Mouse (Mus musculus) stomach, postnatal 0 days (tissue): Measurements from ENCODE around the gene Neurod2. TPM values are rescaled to one million over a fixed set of nuclear protein-coding genes. Genes with fewer than 3 reads are reported as not detected.
A peak's percentile ranks its signal among the peaks of the same experiment; 100 is the strongest.

Experiments
- ATAC-seq: fragments of 200-750 bp; cut with Nextera tagmentation; 2 replicates; pipeline ENCODE4 v1.8.0; 2017; ENCODE audit not compliant: low FRiP score, low TSS enrichment
- DNase-seq: peaks from one replicate; pipeline ENCODE4 v3.0.0-alpha.2; 2016; ENCODE audit warnings: low spot score
- H3K27ac ChIP-seq: fragments of 300-500 bp; sonication (generic); replicated peaks from 2 replicates; pipeline ENCODE4 v1.5.1; 2014; ENCODE audit warnings: mild to moderate bottlenecking, control low read depth
- H3K27me3 ChIP-seq: fragments of 300-500 bp; sonication (generic); 2 replicates; pipeline ENCODE4 v1.6.1; 2014; ENCODE audit warnings: low read length; ENCODE audit not compliant: control insufficient read depth, insufficient read depth
- H3K36me3 ChIP-seq: fragments of 300-500 bp; sonication (generic); 2 replicates; pipeline ENCODE4 v1.6.1; 2014; ENCODE audit warnings: low read length, mixed read lengths; ENCODE audit not compliant: control insufficient read depth, insufficient read depth
- H3K4me1 ChIP-seq: fragments of 300-500 bp; sonication (generic); replicated peaks from 2 replicates; pipeline ENCODE4 v1.6.1; 2014; ENCODE audit warnings: antibody characterized with exemption; ENCODE audit not compliant: control insufficient read depth, insufficient read depth
- H3K4me2 ChIP-seq: fragments of 300-500 bp; sonication (generic); replicated peaks from 2 replicates; pipeline ENCODE4 v1.6.1; 2014; ENCODE audit warnings: low read depth, mild to moderate bottlenecking, control low read depth, moderate library complexity
- H3K4me3 ChIP-seq: fragments of 300-500 bp; sonication (generic); 2 replicates; pipeline ENCODE4 v1.5.1; 2014; ENCODE audit warnings: low read depth, low read length, control low read depth
- H3K9ac ChIP-seq: fragments of 300-500 bp; sonication (generic); 2 replicates; pipeline ENCODE4 v1.6.1; 2014; ENCODE audit warnings: mild to moderate bottlenecking, low read length, control low read depth, mixed read lengths
- H3K9me3 ChIP-seq: fragments of 300-500 bp; sonication (generic); 2 replicates; pipeline ENCODE4 v1.6.1; 2016; ENCODE audit warnings: low read length; ENCODE audit not compliant: control insufficient read depth
- CTCF ChIP-seq: IDR thresholded peaks from 2 replicates; pipeline ENCODE4 v1.5.1; 2016; ENCODE audit warnings: antibody characterized with exemption, low read depth, mild to moderate bottlenecking, moderate library complexity
- EP300 ChIP-seq: optimal IDR thresholded peaks from 2 replicates; pipeline ENCODE3; 2016; ENCODE audit warnings: antibody characterized with exemption
- WGBS: fragments of 180-500 bp; shearing (Covaris S2); extraction: QIAGEN DNeasy Blood & Tissue Kit; methylation state at CpG from one replicate; pipeline ENCODE4 v1.1.7; 2014; 5-methylcytosine and 5-hydroxymethylcytosine counted together
- polyA plus RNA-seq: library from polyadenylated mRNA; unstranded; fragments of >200 nt; fragmentation: Nextera tagmentation; extraction: Ambion mirVana; gene quantifications from 2 replicates; pipeline ENCODE4 v1.2.1, GENCODE M21; 2015

Gene Neurod2
- polyA plus RNA-seq, 1 experiment from 2014 or later: 0.02 TPM

GRCm38 (mm10) chr11:98349308-98349707 lies 19.9 kb upstream of the Neurod2 start:
- no peak for TF ChIP-seq EP300
- no peak for TF ChIP-seq CTCF
- ATAC-seq (no peak), DNase-seq (no peak)
- Histone ChIP-seq H3K4me1 (peaks cover 4% of the 10 kb centered on the region; the same call in 1 of the 2 replicates), H3K9ac (no peak overlapping the region), H3K9me3 (no peaks in the 10 kb centered on the region), H3K4me3 (peak overlapping the region; percentile 51; the same call in 1 of the 2 replicates), H3K27me3 (peaks cover 3% of the 10 kb centered on the region; the same call in 1 of the 2 replicates), H3K27ac (no peak overlapping the region), H3K36me3 (no peaks in the 10 kb centered on the region), H3K4me2 (peak overlapping the region; percentile 93; the same call in 1 of the 2 replicates)
- 22% methylated on average over 9 of the region's 9 CpGs for WGBS

- Histone ChIP-seq H3K27me3 (peaks cover 3% of the 10 kb centered on the region; the same call in 1 of the 2 replicates), H3K36me3 (no peaks in the 10 kb centered on the region), H3K9me3 (no peaks in the 10 kb centered on the region), H3K4me2 (peak within 1 kb of the TSS; percentile 93), H3K9ac (peak within 1 kb of the TSS; percentile 58), H3K27ac (no peak within 1 kb of the TSS; the same call in 1 of the 2 replicates), H3K4me3 (peak within 1 kb of the TSS; percentile 51), H3K4me1 (peaks cover 4% of the 10 kb centered on the region; the same call in 1 of the 2 replicates)
- WGBS: under 1% methylated on average over 55 of the region's 55 CpGs
- peak; percentile 63 for DNase-seq
- peak; percentile 27; the same call in 1 of the 2 replicates for ATAC-seq
- TF ChIP-seq EP300: no peak
- TF ChIP-seq CTCF: no peak
Measured at GRCm38 (mm10) chr11:98348083-98348961, 18.9 kb upstream of the Neurod2 start, which contains the start of gene Ppp1r1b. TSS of gene Ppp1r1b (plus strand) at chr11:98348404.

GRCm38 (mm10) chr11:98347385-98348082 lies 18.1 kb upstream of the Neurod2 start:
- H3K9ac ChIP-seq: no peak overlapping the region
- H3K27me3 ChIP-seq: peaks cover 3% of the 10 kb centered on the region; the same call in 1 of the 2 replicates
- ATAC-seq: no peak
- no peak for TF ChIP-seq EP300
- no peak for TF ChIP-seq CTCF
- peaks cover 4% of the 10 kb centered on the region; the same call in 1 of the 2 replicates for H3K4me1 ChIP-seq
- H3K36me3 ChIP-seq: no peaks in the 10 kb centered on the region
- no peaks in the 10 kb centered on the region for H3K9me3 ChIP-seq
- H3K27ac ChIP-seq: no peak overlapping the region
- no peak overlapping the region for H3K4me3 ChIP-seq
- WGBS: 14% methylated on average over 10 of the region's 12 CpGs
- DNase-seq: no peak
- H3K4me2 ChIP-seq: no peak overlapping the region

- H3K36me3 ChIP-seq: no peaks in the 10 kb centered on the region
- H3K4me2 ChIP-seq: no peak overlapping the region
- H3K27me3 ChIP-seq: peaks cover 3% of the 10 kb centered on the region; the same call in 1 of the 2 replicates
- H3K4me1 ChIP-seq: peaks cover 4% of the 10 kb centered on the region; the same call in 1 of the 2 replicates
- no peak overlapping the region for H3K4me3 ChIP-seq
- 16% methylated on average over 9 of the region's 9 CpGs for WGBS
- no peak for TF ChIP-seq EP300
- TF ChIP-seq CTCF: no peak
- no peak overlapping the region for H3K9ac ChIP-seq
- no peak for DNase-seq
- no peaks in the 10 kb centered on the region for H3K9me3 ChIP-seq
- ATAC-seq: no peak
- no peak overlapping the region for H3K27ac ChIP-seq
Measured at GRCm38 (mm10) chr11:98346168-98346567, 16.7 kb upstream of the Neurod2 start.

GRCm38 (mm10) chr11:98345253-98345652 lies 15.8 kb upstream of the Neurod2 start:
- Histone ChIP-seq H3K9me3 (no peaks in the 10 kb centered on the region), H3K36me3 (no peaks in the 10 kb centered on the region), H3K4me2 (peak overlapping the region; percentile 38; the same call in 1 of the 2 replicates), H3K27me3 (no peaks in the 10 kb centered on the region), H3K4me1 (peaks cover 4% of the 10 kb centered on the region; the same call in 1 of the 2 replicates), H3K27ac (no peak overlapping the region), H3K4me3 (no peak overlapping the region), H3K9ac (no peak overlapping the region)
- 2% methylated on average over 14 of the region's 14 CpGs for WGBS
- no peak for TF ChIP-seq EP300
- peak; percentile 86 for TF ChIP-seq CTCF
- DNase-seq: peak; percentile 85
- no peak for ATAC-seq
